Mouse (Mus musculus): ENCODE measurements around the gene Lpar6. TPM values are rescaled to one million over a fixed set of nuclear protein-coding genes. Genes with fewer than 3 reads are reported as not detected.

Lpar6 gene
- polyA plus RNA-seq, 1 experiment = 3.3 TPM

GRCm38 (mm10) chr14:73226849-73227248 is 10.8 kb upstream of the Lpar6 start:
- Histone ChIP-seq H3K4me3 (ENCODE audit: insufficient read depth, low read length) (no peak overlapping the region), H3K27ac (ENCODE audit: insufficient read depth, low read length) (no peak overlapping the region), H3K4me1 (ENCODE audit: control insufficient read depth, insufficient read depth, low read length) (no peaks in the 10 kb centered on the region)
- TF ChIP-seq CTCF (IDR thresholded peaks at IDR 0.05; ENCODE audit: extremely low read depth, insufficient read depth, low read length) = no peak
- no peak for TF ChIP-seq POLR2A (IDR thresholded peaks at IDR 0.05; ENCODE audit: extremely low read depth, insufficient read depth, low read length)

GRCm38 (mm10) chr14:73231286-73231982 is 6.3 kb upstream of the Lpar6 start:
- no peaks in the 10 kb centered on the region for H3K4me1 ChIP-seq (ENCODE audit: control insufficient read depth, insufficient read depth, low read length)
- no peak overlapping the region for H3K27ac ChIP-seq (ENCODE audit: insufficient read depth, low read length)
- no peak for TF ChIP-seq POLR2A (IDR thresholded peaks at IDR 0.05; ENCODE audit: extremely low read depth, insufficient read depth, low read length)
- TF ChIP-seq CTCF (IDR thresholded peaks at IDR 0.05; ENCODE audit: extremely low read depth, insufficient read depth, low read length) = no peak
- no peak overlapping the region for H3K4me3 ChIP-seq (ENCODE audit: insufficient read depth, low read length)

GRCm38 (mm10) chr14:73234468-73235031 is 3.1 kb upstream of the Lpar6 start:
- Histone ChIP-seq H3K27ac (ENCODE audit: insufficient read depth, low read length) (peak overlapping the region; percentile 47; the same call in 1 of the 2 replicates), H3K4me3 (ENCODE audit: insufficient read depth, low read length) (no peak overlapping the region), H3K4me1 (ENCODE audit: control insufficient read depth, insufficient read depth, low read length) (no peaks in the 10 kb centered on the region)
- TF ChIP-seq CTCF (IDR thresholded peaks at IDR 0.05; ENCODE audit: extremely low read depth, insufficient read depth, low read length) = no peak
- no peak for TF ChIP-seq POLR2A (IDR thresholded peaks at IDR 0.05; ENCODE audit: extremely low read depth, insufficient read depth, low read length)

GRCm38 (mm10) chr14:73238498-73239250 is 979 bp downstream of the Lpar6 start:
- H3K27ac ChIP-seq (ENCODE audit: insufficient read depth, low read length) = peak overlapping the region; percentile 51; the same call in 1 of the 2 replicates
- peak overlapping the region; percentile 43 for H3K4me3 ChIP-seq (ENCODE audit: insufficient read depth, low read length)
- TF ChIP-seq POLR2A (IDR thresholded peaks at IDR 0.05; ENCODE audit: extremely low read depth, insufficient read depth, low read length) (no peak), CTCF (IDR thresholded peaks at IDR 0.05; ENCODE audit: extremely low read depth, insufficient read depth, low read length) (no peak)
- no peaks in the 10 kb centered on the region for H3K4me1 ChIP-seq (ENCODE audit: control insufficient read depth, insufficient read depth, low read length)

GRCm38 (mm10) chr14:73239291-73239690 is 1.6 kb downstream of the Lpar6 start:
- H3K4me1 ChIP-seq (ENCODE audit: control insufficient read depth, insufficient read depth, low read length) = no peaks in the 10 kb centered on the region
- H3K4me3 ChIP-seq (ENCODE audit: insufficient read depth, low read length) = peak overlapping the region; percentile 43
- peak overlapping the region; percentile 51; the same call in 1 of the 2 replicates for H3K27ac ChIP-seq (ENCODE audit: insufficient read depth, low read length)
- TF ChIP-seq CTCF (IDR thresholded peaks at IDR 0.05; ENCODE audit: extremely low read depth, insufficient read depth, low read length) (no peak), POLR2A (IDR thresholded peaks at IDR 0.05; ENCODE audit: extremely low read depth, insufficient read depth, low read length) (no peak)

- TF ChIP-seq CTCF (IDR thresholded peaks at IDR 0.05; ENCODE audit: extremely low read depth, insufficient read depth, low read length) (no peak), POLR2A (IDR thresholded peaks at IDR 0.05; ENCODE audit: extremely low read depth, insufficient read depth, low read length) (no peak)
- Histone ChIP-seq H3K27ac (ENCODE audit: insufficient read depth, low read length) (no peak overlapping the region), H3K4me3 (ENCODE audit: insufficient read depth, low read length) (no peak overlapping the region; the same call in 1 of the 2 replicates), H3K4me1 (ENCODE audit: control insufficient read depth, insufficient read depth, low read length) (no peaks in the 10 kb centered on the region)
Observed at GRCm38 (mm10) chr14:73239857-73240256, 2.2 kb downstream of the Lpar6 start.

GRCm38 (mm10) chr14:73244061-73244597 is 6.4 kb downstream of the Lpar6 start:
- no peaks in the 10 kb centered on the region for H3K4me1 ChIP-seq (ENCODE audit: control insufficient read depth, insufficient read depth, low read length)
- H3K4me3 ChIP-seq (ENCODE audit: insufficient read depth, low read length) = no peak overlapping the region
- TF ChIP-seq CTCF (IDR thresholded peaks at IDR 0.05; ENCODE audit: extremely low read depth, insufficient read depth, low read length) (no peak), POLR2A (IDR thresholded peaks at IDR 0.05; ENCODE audit: extremely low read depth, insufficient read depth, low read length) (no peak)
- no peak overlapping the region for H3K27ac ChIP-seq (ENCODE audit: insufficient read depth, low read length)

GRCm38 (mm10) chr14:73250056-73250455 is 12.4 kb downstream of the Lpar6 start:
- Histone ChIP-seq H3K27ac (ENCODE audit: insufficient read depth, low read length) (no peak overlapping the region), H3K4me3 (ENCODE audit: insufficient read depth, low read length) (no peak overlapping the region), H3K4me1 (ENCODE audit: control insufficient read depth, insufficient read depth, low read length) (no peaks in the 10 kb centered on the region; the same call in 1 of the 2 replicates)
- no peak for TF ChIP-seq POLR2A (IDR thresholded peaks at IDR 0.05; ENCODE audit: extremely low read depth, insufficient read depth, low read length)
- TF ChIP-seq CTCF (IDR thresholded peaks at IDR 0.05; ENCODE audit: extremely low read depth, insufficient read depth, low read length) = no peak

GRCm38 (mm10) chr14:73252276-73252675 is 14.6 kb downstream of the Lpar6 start:
- Histone ChIP-seq H3K27ac (ENCODE audit: insufficient read depth, low read length) (no peak overlapping the region), H3K4me3 (ENCODE audit: insufficient read depth, low read length) (no peak overlapping the region), H3K4me1 (ENCODE audit: control insufficient read depth, insufficient read depth, low read length) (no peaks in the 10 kb centered on the region; the same call in 1 of the 2 replicates)
- TF ChIP-seq POLR2A (IDR thresholded peaks at IDR 0.05; ENCODE audit: extremely low read depth, insufficient read depth, low read length) (no peak), CTCF (IDR thresholded peaks at IDR 0.05; ENCODE audit: extremely low read depth, insufficient read depth, low read length) (no peak)
